Mouse (Mus musculus): ENCODE results near the gene Haus3.

DNA sequence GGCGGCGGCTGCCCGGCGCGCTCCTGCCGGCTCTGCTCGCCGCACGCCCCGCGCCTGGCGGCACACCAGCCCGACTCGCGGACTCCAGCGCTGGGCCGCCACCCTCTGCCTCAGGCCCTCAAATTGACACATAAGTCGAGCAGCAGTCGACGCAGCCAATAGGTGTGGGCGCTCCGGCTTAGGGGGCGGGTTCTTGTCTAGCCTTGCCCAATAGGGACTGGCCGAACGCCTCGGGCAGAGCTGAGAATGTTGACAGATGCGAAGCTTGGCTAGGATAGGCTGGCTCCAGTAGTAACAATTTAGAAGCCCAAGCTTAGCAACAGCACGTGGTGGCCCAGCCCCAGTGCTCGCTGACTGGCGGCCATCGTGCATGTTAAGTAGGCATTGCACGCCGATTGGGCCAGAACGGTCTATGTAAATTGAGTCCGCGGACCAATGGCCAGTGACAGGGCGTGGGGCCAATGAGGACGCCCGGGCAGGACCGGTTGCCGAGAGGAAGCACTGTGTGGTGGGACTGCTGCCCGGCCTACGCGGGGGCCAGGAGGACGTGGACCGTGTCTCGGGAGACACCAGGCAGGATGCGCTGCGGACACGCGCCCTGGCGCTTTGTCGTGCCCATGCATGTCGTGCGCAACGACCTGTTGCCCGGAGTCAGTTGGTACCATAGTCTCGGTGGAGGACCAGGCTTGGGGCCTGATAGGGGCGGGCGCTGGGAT, 18.4 kb upstream of the Haus3 start, which contains the start of gene Mxd4:
- no peak for TF ChIP-seq CTCF (IDR thresholded peaks at IDR 0.05; ENCODE audit: low read depth, low read length)
- TF ChIP-seq POLR2A (IDR thresholded peaks at IDR 0.05; ENCODE audit: borderline replicate concordance, low read depth, low read length) = peak; percentile 69; the same call in 1 of the 2 replicates
